Mouse (Mus musculus) c-Kit-positive CD71-positive TER-119-negative erythroid progenitor cells, embryonic 14.5 days (primary cell): ENCODE data around the gene Apip.

Experiments
- DNase-seq: peaks from one replicate; pipeline ENCODE4 v3.0.0-alpha.2; 2013; ENCODE audit warnings: low read depth

The Apip gene

GRCm38 (mm10) chr2:103073219-103073982, at the start of gene Apip, which contains the start of gene Pdhx:
Apip (plus strand) TSS chr2:103073675.
Pdhx (minus strand) TSS chr2:103073513.
- peak; percentile 99 for DNase-seq

- DNase-seq, result no peak
Observed at GRCm38 (mm10) chr2:103037831-103038230, 35.6 kb upstream of the Apip start.

- no peak for DNase-seq
Observed at GRCm38 (mm10) chr2:103040896-103041295, 32.6 kb upstream of the Apip start.

GRCm38 (mm10) chr2:103045286-103045685, 28.2 kb upstream of the Apip start:
- no peak for DNase-seq

- no peak for DNase-seq
Observed at GRCm38 (mm10) chr2:103051937-103052893, 21.3 kb upstream of the Apip start.

GRCm38 (mm10) chr2:103055820-103056219, 17.7 kb upstream of the Apip start:
- DNase-seq, result no peak

GRCm38 (mm10) chr2:103058266-103058665, 15.2 kb upstream of the Apip start:
- DNase-seq, result no peak

GRCm38 (mm10) chr2:103062865-103063264, 10.6 kb upstream of the Apip start:
- DNase-seq, result peak; percentile 59

- DNase-seq, result no peak
Observed at GRCm38 (mm10) chr2:103066683-103067551, 6.6 kb upstream of the Apip start.

- DNase-seq, result no peak
Observed at GRCm38 (mm10) chr2:103067552-103068207, 5.8 kb upstream of the Apip start.

- no peak for DNase-seq
Observed at GRCm38 (mm10) chr2:103068602-103069001, 4.9 kb upstream of the Apip start.

- DNase-seq, result no peak
Observed at GRCm38 (mm10) chr2:103069752-103070405, 3.6 kb upstream of the Apip start.

- DNase-seq, result peak; percentile 31
Observed at GRCm38 (mm10) chr2:103070586-103070985, 2.9 kb upstream of the Apip start.

GRCm38 (mm10) chr2:103081117-103081516, 7.6 kb downstream of the Apip start:
- no peak for DNase-seq

GRCm38 (mm10) chr2:103081706-103082105, 8.2 kb downstream of the Apip start:
- DNase-seq, result no peak

GRCm38 (mm10) chr2:103082853-103083252, 9.4 kb downstream of the Apip start:
- no peak for DNase-seq

- DNase-seq, result no peak
Observed at GRCm38 (mm10) chr2:103084451-103084850, 11.0 kb downstream of the Apip start.

- no peak for DNase-seq
Observed at GRCm38 (mm10) chr2:103085633-103086032, 12.2 kb downstream of the Apip start.

- DNase-seq, result peak; percentile 43
Observed at GRCm38 (mm10) chr2:103086432-103086831, 13.0 kb downstream of the Apip start.

GRCm38 (mm10) chr2:103088099-103088498, 14.6 kb downstream of the Apip start:
- DNase-seq, result no peak

- no peak for DNase-seq
Observed at GRCm38 (mm10) chr2:103089521-103089920, 16.0 kb downstream of the Apip start.
